Mouse (Mus musculus) lung, postnatal 0 days (tissue): ENCODE measurements around the gene Ms4a18.

Experiments used
- CTCF ChIP-seq: IDR thresholded peaks from 2 replicates; pipeline ENCODE4 v1.5.1; 2016; ENCODE audit warnings: antibody characterized with exemption, mild to moderate bottlenecking
- EP300 ChIP-seq: IDR thresholded peaks from 2 replicates; pipeline ENCODE4 v1.6.1; 2016; ENCODE audit warnings: antibody characterized with exemption, mild to moderate bottlenecking, control low read depth

DNA sequence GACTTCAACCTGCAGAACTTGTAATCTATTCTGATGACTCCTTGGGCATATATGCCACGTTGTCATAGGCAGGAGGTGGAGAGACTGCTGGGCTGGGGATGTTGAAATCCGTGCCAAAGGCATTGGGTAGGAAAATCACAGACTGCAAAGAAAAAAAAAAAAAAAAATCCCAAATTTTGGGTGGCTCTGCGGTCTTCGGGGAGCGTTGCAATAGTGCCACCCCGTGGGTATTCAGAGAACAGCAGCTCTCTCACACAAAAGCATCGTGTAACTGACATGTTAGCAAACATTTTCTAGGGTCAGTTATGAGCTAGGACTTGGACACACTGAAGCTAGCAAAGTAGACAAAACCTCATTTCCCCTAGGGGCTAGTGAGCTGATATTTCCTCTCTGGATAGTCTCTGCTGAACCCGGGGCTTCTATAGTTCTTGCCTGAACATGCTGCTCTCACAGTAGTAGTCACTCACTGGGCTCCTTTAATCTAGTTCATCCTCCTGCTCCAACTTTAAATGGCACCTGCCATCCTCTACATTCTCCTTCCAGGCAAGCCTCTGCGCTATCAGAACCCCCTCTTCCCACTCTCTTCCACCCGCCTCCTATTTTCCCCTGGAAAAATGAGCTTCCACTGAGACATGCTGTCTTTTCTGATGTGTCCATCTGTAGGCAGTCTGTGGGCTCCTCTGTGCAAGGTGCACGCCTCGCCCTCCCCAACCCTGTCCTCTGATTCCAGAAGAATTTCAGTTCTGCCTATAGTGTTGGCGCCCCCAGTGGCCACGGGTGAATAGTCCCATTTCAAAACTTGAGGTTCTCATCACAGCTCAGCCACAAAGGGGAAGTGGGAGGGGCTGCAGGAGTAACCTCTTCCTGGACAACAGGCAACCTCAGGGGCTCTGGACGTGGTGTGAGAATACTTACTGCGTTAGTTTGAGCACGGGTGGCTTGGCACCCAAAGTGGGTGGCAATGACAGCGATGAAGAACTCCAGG, 38.4 kb downstream of the Ms4a18 start:
- TF ChIP-seq CTCF (peak; percentile 81), EP300 (no peak)
